Mouse (Mus musculus): ENCODE measurements at regions not wholly inside any gene's neighbourhood (a gene's known extent, or its start where the extent isn't known, plus 50 kb on each side); places are given as distances from the start of the nearest gene placed in this dataset.

DNA sequence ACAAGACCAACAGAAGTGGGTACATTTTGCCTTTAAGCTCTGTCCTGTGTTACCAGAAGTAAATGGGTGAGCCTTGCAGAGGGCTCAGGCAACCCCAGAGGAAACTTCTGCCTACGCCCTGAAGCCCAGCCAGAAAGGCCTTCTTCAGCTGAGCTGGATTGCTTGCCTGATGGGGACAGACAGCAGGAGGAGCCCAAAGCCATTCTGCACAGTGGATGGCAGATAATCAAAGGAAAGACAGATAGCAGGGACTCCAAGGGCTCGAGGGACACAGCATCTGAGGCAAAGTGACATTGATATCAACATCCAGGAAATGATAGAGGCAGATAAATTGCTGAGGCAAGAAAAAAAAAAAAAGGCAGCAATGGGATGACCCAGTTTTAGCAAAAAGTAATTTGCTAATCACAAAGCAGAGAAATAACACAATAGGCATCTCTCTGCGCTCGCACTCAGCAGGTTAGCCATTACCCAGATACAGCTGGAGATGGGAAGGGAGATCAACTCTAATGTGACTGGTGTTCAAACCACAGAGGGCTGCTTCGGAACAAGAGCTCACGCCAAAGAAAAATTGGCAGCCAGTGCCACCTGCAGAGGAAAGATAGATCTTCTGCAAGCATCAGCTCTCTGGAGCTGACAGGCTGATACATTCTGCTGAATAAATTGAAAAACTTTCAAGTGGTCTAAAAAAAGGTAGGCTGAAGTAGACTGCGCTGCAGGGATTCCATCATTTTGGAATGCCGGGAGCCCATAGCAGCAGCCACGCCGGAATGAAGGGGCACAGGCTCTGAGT is 494.8 kb downstream of the Prim2 start:
- no peaks in the 10 kb centered on the region for H3K4me1 ChIP-seq
- no peaks in the 10 kb centered on the region for H3K36me3 ChIP-seq (ENCODE audit: poor library complexity, severe bottlenecking)
- 53% methylated on average over 10 of the region's 10 CpGs for WGBS
- H3K4me2 ChIP-seq, result no peak overlapping the region
- no peak overlapping the region for H3K4me3 ChIP-seq
- H3K27me3 ChIP-seq, result no peaks in the 10 kb centered on the region
- ATAC-seq, result peak; percentile 88
- H3K27ac ChIP-seq, result no peak overlapping the region
- H3K9ac ChIP-seq, result no peak overlapping the region
- H3K9me3 ChIP-seq (replicated peaks), result no peaks in the 10 kb centered on the region

DNA sequence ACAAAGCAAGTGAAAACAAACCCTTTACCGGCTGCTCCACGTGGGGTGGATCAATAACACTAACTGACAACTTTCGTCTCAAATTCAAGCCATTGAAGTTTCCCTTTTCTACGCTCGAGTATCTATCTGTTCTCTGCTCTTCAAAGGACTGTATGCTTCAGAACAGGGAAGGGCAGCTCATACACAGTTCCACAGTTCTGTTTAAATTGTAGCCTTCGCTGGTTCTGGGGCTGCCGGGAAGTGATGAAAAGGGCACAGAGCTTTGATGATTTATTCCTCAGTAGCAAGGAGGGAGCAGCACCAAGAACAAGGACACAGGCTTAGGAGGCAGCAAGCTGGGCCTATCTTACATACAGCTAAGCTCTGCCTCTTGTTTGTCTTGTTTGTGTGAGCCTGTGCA is 532.6 kb downstream of the Prim2 start:
- no peak overlapping the region for H3K4me2 ChIP-seq
- no peak overlapping the region for H3K27ac ChIP-seq
- H3K9me3 ChIP-seq (replicated peaks), result no peaks in the 10 kb centered on the region
- H3K9ac ChIP-seq, result no peak overlapping the region
- no peaks in the 10 kb centered on the region for H3K36me3 ChIP-seq (ENCODE audit: poor library complexity, severe bottlenecking)
- no peaks in the 10 kb centered on the region for H3K27me3 ChIP-seq
- ATAC-seq, result no peak
- 64% methylated on average over 7 of the region's 7 CpGs for WGBS
- H3K4me1 ChIP-seq, result no peaks in the 10 kb centered on the region
- H3K4me3 ChIP-seq, result no peak overlapping the region

DNA sequence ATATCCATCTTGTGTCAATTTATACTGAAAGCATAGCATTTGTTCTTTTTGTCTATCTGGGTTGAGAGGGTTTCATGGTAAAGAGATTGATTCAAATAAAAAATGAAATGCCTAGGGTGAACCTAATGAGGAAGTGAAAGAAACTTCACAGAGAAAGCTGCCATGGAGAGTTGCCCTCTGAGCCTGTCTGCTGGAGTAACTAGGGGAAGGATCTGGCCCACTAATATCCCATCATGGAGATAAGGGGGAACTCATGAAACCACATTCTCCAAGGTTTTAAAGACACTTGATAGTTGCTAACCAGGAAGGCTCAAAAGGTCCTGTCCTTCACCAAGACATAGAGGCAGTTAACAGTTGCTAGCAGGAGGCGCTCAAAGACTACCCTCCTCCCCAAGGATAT is 539.2 kb downstream of the Prim2 start:
- Histone ChIP-seq H3K4me2 (no peak overlapping the region), H3K27ac (no peak overlapping the region), H3K4me3 (no peak overlapping the region), H3K4me1 (no peaks in the 10 kb centered on the region), H3K9ac (no peak overlapping the region), H3K36me3 (ENCODE audit: poor library complexity, severe bottlenecking) (no peaks in the 10 kb centered on the region), H3K9me3 (replicated peaks) (no peaks in the 10 kb centered on the region), H3K27me3 (no peaks in the 10 kb centered on the region)
- 88% methylated on average over 1 of the region's 1 CpGs for WGBS
- ATAC-seq, result no peak

DNA sequence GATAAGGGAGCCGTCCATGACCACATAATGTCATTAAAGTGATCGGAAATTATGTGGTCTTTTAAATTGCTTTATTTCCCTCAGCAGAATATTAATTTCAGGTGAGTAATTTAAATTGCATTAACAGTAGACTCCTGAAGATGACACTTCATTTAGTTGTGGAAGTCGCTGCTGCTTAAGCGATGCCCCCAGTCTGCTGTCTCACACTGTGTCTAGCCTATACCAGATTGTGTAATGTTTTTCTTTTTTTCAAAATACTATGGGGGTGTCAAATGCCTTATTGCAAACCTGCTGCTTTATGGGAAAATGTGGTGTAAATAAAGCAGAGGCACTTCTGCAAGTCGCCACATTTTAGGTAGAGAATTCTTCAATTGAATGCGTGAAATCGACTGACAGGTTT is 544.5 kb downstream of the Prim2 start:
- Histone ChIP-seq H3K27me3 (no peaks in the 10 kb centered on the region), H3K36me3 (ENCODE audit: poor library complexity, severe bottlenecking) (no peaks in the 10 kb centered on the region), H3K4me1 (no peaks in the 10 kb centered on the region), H3K4me3 (no peak overlapping the region), H3K9me3 (replicated peaks) (no peaks in the 10 kb centered on the region), H3K9ac (no peak overlapping the region), H3K27ac (no peak overlapping the region), H3K4me2 (no peak overlapping the region)
- 91% methylated on average over 7 of the region's 7 CpGs for WGBS
- ATAC-seq, result no peak

DNA sequence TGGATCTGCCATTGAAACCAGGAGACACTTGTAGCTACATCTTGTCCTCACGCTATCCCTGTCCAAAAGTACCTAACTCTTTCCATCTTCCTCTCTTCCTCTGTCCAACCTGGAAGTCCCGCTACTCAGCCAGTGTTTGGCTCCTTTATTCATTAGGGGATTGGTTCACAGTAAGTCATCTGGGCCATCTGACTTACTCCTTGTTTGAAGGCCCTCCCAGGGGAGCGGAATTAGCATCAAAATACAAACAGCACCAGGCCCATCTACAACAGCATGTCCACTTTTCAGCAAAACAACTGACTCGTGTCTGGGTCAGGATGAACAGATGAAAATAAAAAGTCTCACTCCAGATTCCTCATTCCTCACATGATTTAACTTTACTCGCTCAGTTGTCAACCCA is 559.2 kb upstream of the Gm5415 start:
- no peak for ATAC-seq
- Histone ChIP-seq H3K36me3 (ENCODE audit: poor library complexity, severe bottlenecking) (no peaks in the 10 kb centered on the region), H3K27ac (no peak overlapping the region), H3K4me2 (no peak overlapping the region), H3K4me1 (no peaks in the 10 kb centered on the region), H3K9me3 (replicated peaks) (peaks cover 5% of the 10 kb centered on the region; the same call in 1 of the 2 replicates), H3K4me3 (no peak overlapping the region), H3K27me3 (no peaks in the 10 kb centered on the region), H3K9ac (no peak overlapping the region)
- 82% methylated on average over 5 of the region's 5 CpGs for WGBS

DNA sequence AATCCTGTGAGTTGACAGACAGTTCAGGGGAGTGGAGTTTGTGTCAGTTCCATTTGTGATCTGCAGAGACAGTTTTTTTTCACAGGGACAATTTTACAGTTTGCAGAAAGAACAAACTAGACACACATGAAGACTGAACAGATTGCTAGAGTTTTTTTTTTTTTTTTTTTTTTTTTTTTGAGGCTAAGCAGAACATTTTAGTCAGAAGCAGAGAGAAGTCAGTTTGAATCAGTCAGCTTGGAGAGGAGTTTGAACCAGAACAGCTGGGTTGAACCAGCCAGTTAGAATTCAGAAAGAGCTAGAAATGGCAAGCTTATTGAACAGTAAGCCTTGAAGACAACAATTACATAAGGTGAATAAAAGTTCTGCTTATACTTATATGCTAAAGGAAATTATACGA is 557.2 kb upstream of the Gm5415 start:
- H3K4me2 ChIP-seq, result no peak overlapping the region
- H3K4me3 ChIP-seq, result no peak overlapping the region
- no peaks in the 10 kb centered on the region for H3K27me3 ChIP-seq
- ATAC-seq, result no peak
- no peak overlapping the region for H3K27ac ChIP-seq
- no peaks in the 10 kb centered on the region for H3K4me1 ChIP-seq
- WGBS, result 96% methylated on average over 1 of the region's 1 CpGs
- no peaks in the 10 kb centered on the region for H3K36me3 ChIP-seq (ENCODE audit: poor library complexity, severe bottlenecking)
- no peak overlapping the region for H3K9ac ChIP-seq
- peaks cover 5% of the 10 kb centered on the region; the same call in 1 of the 2 replicates for H3K9me3 ChIP-seq (replicated peaks)

DNA sequence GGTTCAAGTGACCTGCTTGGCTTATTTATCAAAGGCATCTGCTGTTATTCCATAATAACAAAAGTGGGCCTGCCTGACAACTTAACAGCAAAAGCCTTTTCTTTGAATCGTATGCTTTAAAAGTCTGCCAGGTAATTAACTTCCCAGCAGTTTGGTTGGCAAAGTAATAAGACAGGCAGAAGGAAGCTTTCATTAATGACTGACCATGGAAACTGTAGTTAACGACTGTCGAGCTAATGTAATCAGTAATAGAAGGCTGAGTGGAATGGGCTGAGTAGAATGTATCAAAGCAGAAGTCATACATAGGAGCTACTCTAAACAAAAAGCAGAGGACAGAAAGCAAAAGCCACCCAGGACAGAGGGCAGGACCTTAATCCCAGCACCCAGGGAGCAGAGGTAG is 551.0 kb upstream of the Gm5415 start:
- Histone ChIP-seq H3K4me3 (no peak overlapping the region), H3K27ac (no peak overlapping the region), H3K36me3 (ENCODE audit: poor library complexity, severe bottlenecking) (no peaks in the 10 kb centered on the region), H3K27me3 (no peaks in the 10 kb centered on the region), H3K9me3 (replicated peaks) (no peaks in the 10 kb centered on the region), H3K4me1 (no peaks in the 10 kb centered on the region), H3K4me2 (no peak overlapping the region), H3K9ac (no peak overlapping the region)
- peak; percentile 24; the same call in 1 of the 2 replicates for ATAC-seq
- 25% methylated on average over 3 of the region's 3 CpGs for WGBS

DNA sequence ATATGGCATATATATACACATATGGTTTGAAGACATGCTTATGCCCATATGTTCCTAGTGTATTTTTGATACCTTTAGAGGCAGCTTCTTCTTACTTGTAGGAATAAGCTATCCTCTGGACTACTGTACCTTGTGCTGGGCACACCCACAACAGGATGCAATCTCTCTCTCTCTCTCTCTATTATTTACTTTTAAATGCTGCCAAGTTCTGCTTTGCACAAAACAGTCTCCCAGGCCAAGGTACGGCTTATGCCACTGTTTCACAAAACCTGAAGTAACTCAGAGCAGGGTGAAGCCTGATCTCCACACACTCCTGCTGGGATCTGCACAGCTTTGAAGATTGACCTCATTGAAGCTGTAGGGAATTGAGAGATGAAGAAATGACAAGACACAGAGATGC is 549.8 kb upstream of the Gm5415 start:
- H3K27ac ChIP-seq, result no peak overlapping the region
- H3K4me1 ChIP-seq, result no peaks in the 10 kb centered on the region
- no peaks in the 10 kb centered on the region for H3K36me3 ChIP-seq (ENCODE audit: poor library complexity, severe bottlenecking)
- H3K27me3 ChIP-seq, result no peaks in the 10 kb centered on the region
- no peak overlapping the region for H3K4me3 ChIP-seq
- 78% methylated on average over 1 of the region's 1 CpGs for WGBS
- no peak for ATAC-seq
- H3K9ac ChIP-seq, result no peak overlapping the region
- no peak overlapping the region for H3K4me2 ChIP-seq
- H3K9me3 ChIP-seq (replicated peaks), result no peaks in the 10 kb centered on the region

DNA sequence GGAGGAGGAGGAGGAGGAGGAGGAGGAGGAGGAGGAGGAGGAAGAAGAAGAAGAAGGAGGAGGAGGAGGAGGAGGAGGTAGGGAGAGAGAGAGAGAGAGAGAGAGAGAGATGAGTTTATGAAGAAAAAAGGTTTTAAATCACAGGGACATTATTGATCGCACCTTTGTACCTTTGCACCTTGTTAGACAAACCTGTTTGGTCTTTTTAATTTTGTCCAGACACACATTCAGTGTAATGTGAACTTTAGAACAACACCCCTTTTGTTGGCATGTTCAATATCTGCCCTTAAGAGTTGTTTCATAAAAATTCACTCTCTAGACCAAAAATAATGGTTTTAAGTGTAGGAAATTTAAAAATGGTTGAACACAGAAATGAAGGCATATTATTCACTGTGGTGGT is 527.5 kb upstream of the Gm5415 start:
- Histone ChIP-seq H3K4me3 (no peak overlapping the region), H3K36me3 (ENCODE audit: poor library complexity, severe bottlenecking) (no peaks in the 10 kb centered on the region), H3K4me2 (no peak overlapping the region), H3K9me3 (replicated peaks) (no peaks in the 10 kb centered on the region), H3K9ac (no peak overlapping the region), H3K27ac (no peak overlapping the region), H3K27me3 (no peaks in the 10 kb centered on the region), H3K4me1 (no peaks in the 10 kb centered on the region)
- no peak for ATAC-seq
- 93% methylated on average over 1 of the region's 1 CpGs for WGBS

DNA sequence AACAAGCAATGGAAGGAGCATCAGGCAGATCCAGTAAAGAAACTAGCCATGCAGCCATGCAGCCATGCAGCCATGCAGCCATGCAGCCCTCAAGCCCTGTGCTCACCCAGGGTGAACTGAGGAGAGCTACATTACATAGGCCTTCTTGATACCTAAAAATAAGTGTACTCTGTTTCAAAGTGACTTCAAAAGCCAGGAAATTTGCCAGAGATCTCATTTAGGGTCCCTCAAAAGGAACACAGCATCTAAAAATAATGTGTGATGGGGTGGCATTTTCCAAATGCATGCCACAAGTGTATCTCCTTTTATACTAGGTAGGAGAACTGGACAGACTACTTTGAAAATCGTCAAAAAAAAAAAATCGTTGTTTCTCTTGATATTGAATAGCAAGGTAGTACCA is 510.9 kb upstream of the Gm5415 start:
- H3K4me2 ChIP-seq, result no peak overlapping the region
- ATAC-seq, result no peak
- 96% methylated on average over 2 of the region's 2 CpGs for WGBS
- H3K4me1 ChIP-seq, result no peaks in the 10 kb centered on the region
- H3K9ac ChIP-seq, result no peak overlapping the region
- no peak overlapping the region for H3K27ac ChIP-seq
- no peaks in the 10 kb centered on the region for H3K36me3 ChIP-seq (ENCODE audit: poor library complexity, severe bottlenecking)
- H3K4me3 ChIP-seq, result no peak overlapping the region
- no peaks in the 10 kb centered on the region for H3K27me3 ChIP-seq
- no peaks in the 10 kb centered on the region for H3K9me3 ChIP-seq (replicated peaks)

DNA sequence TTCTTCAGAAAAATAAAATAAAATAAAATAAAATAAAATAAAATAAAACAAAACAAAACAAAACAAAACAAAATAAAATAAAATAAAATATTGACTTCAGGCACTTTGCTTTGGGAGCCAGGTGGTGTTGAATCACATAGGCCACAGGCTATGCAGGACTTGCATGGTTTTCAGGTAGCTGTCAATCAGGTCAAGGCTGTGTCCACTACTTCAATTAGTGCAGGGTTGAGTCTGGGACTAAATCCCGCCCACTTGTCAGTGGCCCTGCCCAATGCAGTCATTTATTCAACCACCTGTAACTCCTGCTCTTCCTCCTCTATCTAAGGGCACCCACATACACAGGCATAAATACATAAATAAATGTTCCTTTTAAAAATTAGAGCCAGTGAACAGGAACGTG is 497.3 kb upstream of the Gm5415 start:
- no peak for ATAC-seq
- H3K4me3 ChIP-seq, result no peak overlapping the region
- H3K27me3 ChIP-seq, result no peaks in the 10 kb centered on the region
- peaks cover 8% of the 10 kb centered on the region for H3K4me1 ChIP-seq
- H3K4me2 ChIP-seq, result no peak overlapping the region
- no peaks in the 10 kb centered on the region for H3K9me3 ChIP-seq (replicated peaks)
- WGBS, result 88% methylated on average over 2 of the region's 2 CpGs
- no peak overlapping the region for H3K27ac ChIP-seq
- H3K9ac ChIP-seq, result no peak overlapping the region
- no peaks in the 10 kb centered on the region for H3K36me3 ChIP-seq (ENCODE audit: poor library complexity, severe bottlenecking)

DNA sequence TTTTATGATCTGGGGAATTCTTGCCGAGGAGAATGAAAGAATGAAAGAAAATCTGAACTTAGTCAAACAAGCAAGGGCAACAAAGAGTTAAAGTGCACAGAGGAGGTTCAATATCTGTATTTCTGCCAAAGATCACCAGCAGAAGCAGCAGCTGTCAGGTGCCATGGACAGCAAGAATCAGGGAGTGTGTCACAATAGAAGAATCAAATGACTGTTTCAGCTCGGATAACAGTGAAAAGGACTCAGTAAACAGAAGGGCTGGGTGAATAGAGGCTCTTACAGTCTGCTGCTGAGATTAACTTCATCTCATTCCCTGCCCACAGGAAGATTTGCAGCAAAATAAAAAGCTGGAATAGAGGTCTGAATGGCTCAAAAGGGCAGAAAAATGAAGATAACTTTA is 495.3 kb upstream of the Gm5415 start:
- peak overlapping the region; percentile 3; the same call in 1 of the 2 replicates for H3K27ac ChIP-seq
- no peaks in the 10 kb centered on the region for H3K27me3 ChIP-seq
- peak; percentile 81; the same call in 1 of the 2 replicates for ATAC-seq
- peaks cover 8% of the 10 kb centered on the region for H3K4me1 ChIP-seq
- H3K4me2 ChIP-seq, result no peak overlapping the region
- WGBS, result 12% methylated on average over 2 of the region's 2 CpGs
- H3K4me3 ChIP-seq, result no peak overlapping the region
- no peaks in the 10 kb centered on the region for H3K9me3 ChIP-seq (replicated peaks)
- H3K36me3 ChIP-seq (ENCODE audit: poor library complexity, severe bottlenecking), result no peaks in the 10 kb centered on the region
- H3K9ac ChIP-seq, result no peak overlapping the region

DNA sequence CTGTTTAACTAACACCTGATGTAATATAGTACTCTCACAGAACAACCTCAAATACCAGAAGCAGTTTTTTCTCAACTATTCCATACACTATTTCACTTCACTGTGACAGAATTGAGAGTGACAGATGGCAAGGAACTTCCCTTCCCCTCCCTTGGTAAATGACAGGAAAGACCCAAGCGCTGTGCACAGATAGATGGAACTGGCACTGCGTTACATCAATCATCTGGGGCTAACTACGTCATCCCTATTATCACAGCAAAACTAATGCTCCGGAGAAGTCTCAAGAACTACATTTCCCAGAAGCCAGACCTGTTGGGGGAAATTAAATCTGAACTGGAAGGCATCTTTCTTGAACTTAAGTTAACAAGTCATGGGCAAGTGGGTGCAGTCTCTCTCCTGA is 493.6 kb upstream of the Gm5415 start:
- Histone ChIP-seq H3K4me2 (no peak overlapping the region), H3K36me3 (ENCODE audit: poor library complexity, severe bottlenecking) (no peaks in the 10 kb centered on the region), H3K4me1 (peaks cover 8% of the 10 kb centered on the region), H3K9me3 (replicated peaks) (no peaks in the 10 kb centered on the region), H3K4me3 (no peak overlapping the region), H3K27ac (no peak overlapping the region), H3K27me3 (no peaks in the 10 kb centered on the region), H3K9ac (no peak overlapping the region)
- WGBS, result 87% methylated on average over 4 of the region's 4 CpGs
- ATAC-seq, result peak; percentile 50

Measured in forebrain, embryonic 13.5 days (tissue).